Mouse (Mus musculus): ENCODE results near the gene Mycbp.

Gene Mycbp

GRCm38 (mm10) chr4:123904333-123905125 lies at the start of gene Mycbp:
TSS of gene Mycbp (plus strand) at chr4:123904832.
- DNase-seq (ENCODE audit: low read depth, low spot score): peak; percentile 100

- DNase-seq (ENCODE audit: low read depth, low spot score): no peak
These were observed 47.7 kb upstream of the Mycbp start for GRCm38 (mm10) chr4:123856888-123857287.

- DNase-seq (ENCODE audit: low read depth, low spot score): no peak
These were observed 46.5 kb upstream of the Mycbp start for GRCm38 (mm10) chr4:123858090-123858489.

GRCm38 (mm10) chr4:123859379-123859778 lies 45.3 kb upstream of the Mycbp start, which contains the start of gene 4933427I04Rik:
TSS of gene 4933427I04Rik (plus strand) at chr4:123859679.
- no peak for DNase-seq (ENCODE audit: low read depth, low spot score)

GRCm38 (mm10) chr4:123859803-123860202 lies 44.8 kb upstream of the Mycbp start:
- DNase-seq (ENCODE audit: low read depth, low spot score): no peak

- no peak for DNase-seq (ENCODE audit: low read depth, low spot score)
These were observed 44.0 kb upstream of the Mycbp start for GRCm38 (mm10) chr4:123860621-123861020.

- no peak for DNase-seq (ENCODE audit: low read depth, low spot score)
These were observed 10.9 kb upstream of the Mycbp start for GRCm38 (mm10) chr4:123893726-123894125.

- no peak for DNase-seq (ENCODE audit: low read depth, low spot score)
These were observed 10.3 kb upstream of the Mycbp start for GRCm38 (mm10) chr4:123894295-123894694.

GRCm38 (mm10) chr4:123898696-123899095 lies 5.9 kb upstream of the Mycbp start:
- peak; percentile 62 for DNase-seq (ENCODE audit: low read depth, low spot score)

- DNase-seq (ENCODE audit: low read depth, low spot score): peak; percentile 29
These were observed 1.2 kb upstream of the Mycbp start for GRCm38 (mm10) chr4:123903432-123903831.

- no peak for DNase-seq (ENCODE audit: low read depth, low spot score)
These were observed 565 bp downstream of the Mycbp start for GRCm38 (mm10) chr4:123905126-123905668.

GRCm38 (mm10) chr4:123911503-123911902 lies 6.9 kb downstream of the Mycbp start:
- no peak for DNase-seq (ENCODE audit: low read depth, low spot score)

- DNase-seq (ENCODE audit: low read depth, low spot score): no peak
These were observed 7.8 kb downstream of the Mycbp start for GRCm38 (mm10) chr4:123912431-123912830.

- DNase-seq (ENCODE audit: low read depth, low spot score): peak; percentile 99
These were observed 12.3 kb downstream of the Mycbp start, which contains the start of gene Rragc for GRCm38 (mm10) chr4:123916748-123917547. TSS of gene Rragc (plus strand) at chr4:123917446.

GRCm38 (mm10) chr4:123917548-123918140 lies 13.0 kb downstream of the Mycbp start, which contains the start of gene 4930535I16Rik:
TSS of gene 4930535I16Rik (minus strand) at chr4:123918022.
- DNase-seq (ENCODE audit: low read depth, low spot score): peak; percentile 56

- peak; percentile 78 for DNase-seq (ENCODE audit: low read depth, low spot score)
These were observed 14.2 kb downstream of the Mycbp start for GRCm38 (mm10) chr4:123918851-123919250.

- DNase-seq (ENCODE audit: low read depth, low spot score): no peak
These were observed 16.5 kb downstream of the Mycbp start for GRCm38 (mm10) chr4:123921055-123921565.

- DNase-seq (ENCODE audit: low read depth, low spot score): no peak
These were observed 23.3 kb downstream of the Mycbp start for GRCm38 (mm10) chr4:123927961-123928360.

GRCm38 (mm10) chr4:123929994-123930393 lies 25.4 kb downstream of the Mycbp start:
- DNase-seq (ENCODE audit: low read depth, low spot score): no peak

- no peak for DNase-seq (ENCODE audit: low read depth, low spot score)
These were observed 29.7 kb downstream of the Mycbp start for GRCm38 (mm10) chr4:123934306-123934705.

- DNase-seq (ENCODE audit: low read depth, low spot score): no peak
These were observed 31.4 kb downstream of the Mycbp start for GRCm38 (mm10) chr4:123936059-123936458.

Data from ZHBTc4 (cell line).